Mouse (Mus musculus) kidney, postnatal 0 days (tissue): ENCODE results near the gene Lefty1. TPM values are rescaled to one million over a fixed set of nuclear protein-coding genes. Genes with fewer than 3 reads are reported as not detected.

Source experiments
- ATAC-seq: fragments of 200-750 bp; cut with Nextera tagmentation; replicated peaks from 2 replicates; pipeline ENCODE4 v1.8.0; 2017; ENCODE audit warnings: low read depth, moderate number of reproducible peaks, moderate TSS enrichment, moderate library complexity; ENCODE audit not compliant: low FRiP score
- DNase-seq: peaks from one replicate; pipeline ENCODE4 v3.0.0-alpha.2; 2016; ENCODE audit warnings: low spot score
- H3K27ac ChIP-seq: fragments of 300-500 bp; sonication (generic); 2 replicates; pipeline ENCODE4 v1.5.1; 2014; ENCODE audit warnings: mild to moderate bottlenecking
- H3K27me3 ChIP-seq: fragments of 300-500 bp; sonication (generic); 2 replicates; pipeline ENCODE4 v1.6.1; 2014; ENCODE audit warnings: low read length, mixed read lengths; ENCODE audit not compliant: insufficient read depth
- H3K36me3 ChIP-seq: fragments of 300-500 bp; sonication (generic); 2 replicates; pipeline ENCODE4 v1.6.1; 2014; ENCODE audit warnings: low read length, mixed read lengths; ENCODE audit not compliant: insufficient read depth
- H3K4me1 ChIP-seq: fragments of 300-500 bp; sonication (generic); replicated peaks from 2 replicates; pipeline ENCODE4 v1.6.1; 2014; ENCODE audit warnings: antibody characterized with exemption, low read length, mixed read lengths; ENCODE audit not compliant: insufficient read depth
- H3K4me2 ChIP-seq: fragments of 300-500 bp; sonication (generic); 2 replicates; pipeline ENCODE4 v1.6.1; 2014; ENCODE audit warnings: mild to moderate bottlenecking, low read length, moderate library complexity, mixed read lengths
- H3K4me3 ChIP-seq: fragments of 300-500 bp; sonication (generic); replicated peaks from 2 replicates; pipeline ENCODE4 v1.5.1; 2014; ENCODE audit warnings: low read depth, low read length
- H3K9ac ChIP-seq: fragments of 300-500 bp; sonication (generic); 2 replicates; pipeline ENCODE4 v1.6.1; 2014; ENCODE audit warnings: low read depth, low read length
- H3K9me3 ChIP-seq: fragments of 300-500 bp; sonication (generic); replicated peaks from 2 replicates; pipeline ENCODE4 v1.6.1; 2016; ENCODE audit warnings: low read length, inconsistent platforms, mixed read lengths
- CTCF ChIP-seq: IDR thresholded peaks from 2 replicates; pipeline ENCODE4 v1.5.1; 2016; ENCODE audit warnings: antibody characterized with exemption, low read depth, mild to moderate bottlenecking, moderate library complexity
- WGBS: fragments of 180-500 bp; shearing (Covaris S2); extraction: QIAGEN DNeasy Blood & Tissue Kit; methylation state at CpG from one replicate; pipeline ENCODE4 v1.1.7; 2014; 5-methylcytosine and 5-hydroxymethylcytosine counted together
- polyA plus RNA-seq: library from polyadenylated mRNA; unstranded; fragments of >200 nt; fragmentation: Nextera tagmentation; extraction: Ambion mirVana; gene quantifications from 2 replicates; pipeline ENCODE4 v1.2.1, GENCODE M21; 2015

Gene Lefty1
- polyA plus RNA-seq, 1 experiment from 2014 or later: 1.5 TPM

- peak; percentile 82 for TF ChIP-seq CTCF
- WGBS: under 1% methylated on average over 4 of the region's 4 CpGs
- peaks cover 7% of the 10 kb centered on the region for H3K4me1 ChIP-seq
- ATAC-seq (no peak), DNase-seq (peak; percentile 87)
- H3K27ac ChIP-seq: no peak overlapping the region
- H3K4me3 ChIP-seq: no peak overlapping the region
- no peaks in the 10 kb centered on the region for H3K27me3 ChIP-seq
- H3K4me2 ChIP-seq: no peak overlapping the region
- 0 out of 2 replicates have a peak, but pooled peaks cover 1% of the 10 kb centered on the region for H3K36me3 ChIP-seq
- no peak overlapping the region for H3K9ac ChIP-seq
- no peaks in the 10 kb centered on the region for H3K9me3 ChIP-seq
These were observed 33.7 kb upstream of the Lefty1 start for GRCm38 (mm10) chr1:180901107-180901506.

GRCm38 (mm10) chr1:180902915-180903314, 31.9 kb upstream of the Lefty1 start:
- H3K9ac ChIP-seq: no peak overlapping the region
- H3K4me1 ChIP-seq: peaks cover 7% of the 10 kb centered on the region
- H3K36me3 ChIP-seq: peaks cover 16% of the 10 kb centered on the region; the same call in 1 of the 2 replicates
- H3K27ac ChIP-seq: no peak overlapping the region
- ATAC-seq (no peak), DNase-seq (no peak)
- no peaks in the 10 kb centered on the region for H3K9me3 ChIP-seq
- 33% methylated on average over 5 of the region's 5 CpGs for WGBS
- H3K27me3 ChIP-seq: no peaks in the 10 kb centered on the region
- H3K4me2 ChIP-seq: no peak overlapping the region
- no peak for TF ChIP-seq CTCF
- no peak overlapping the region for H3K4me3 ChIP-seq

GRCm38 (mm10) chr1:180903666-180904038, 31.2 kb upstream of the Lefty1 start:
- 21% methylated on average over 10 of the region's 10 CpGs for WGBS
- no peak for TF ChIP-seq CTCF
- peak overlapping the region; percentile 72 for H3K4me2 ChIP-seq
- H3K36me3 ChIP-seq: peaks cover 21% of the 10 kb centered on the region; the same call in 1 of the 2 replicates
- H3K27ac ChIP-seq: peak overlapping the region; percentile 65
- H3K9ac ChIP-seq: no peak overlapping the region
- peak overlapping the region; percentile 66; the same call in 1 of the 2 replicates for H3K4me3 ChIP-seq
- H3K27me3 ChIP-seq: no peaks in the 10 kb centered on the region
- ATAC-seq (peak; percentile 40; the same call in 1 of the 2 replicates), DNase-seq (no peak)
- peaks cover 7% of the 10 kb centered on the region for H3K4me1 ChIP-seq
- no peaks in the 10 kb centered on the region for H3K9me3 ChIP-seq

GRCm38 (mm10) chr1:180904039-180904814, 30.6 kb upstream of the Lefty1 start, which contains the start of gene Pycr2:
Pycr2 (plus strand) TSS chr1:180904293.
- peak; percentile 99 for ATAC-seq
- Histone ChIP-seq H3K27me3 (no peaks in the 10 kb centered on the region), H3K27ac (peak within 1 kb of the TSS; percentile 65), H3K36me3 (peaks cover 24% of the 10 kb centered on the region; the same call in 1 of the 2 replicates), H3K4me1 (peaks cover 7% of the 10 kb centered on the region), H3K9ac (peak within 1 kb of the TSS; percentile 72), H3K4me2 (peak within 1 kb of the TSS; percentile 72), H3K9me3 (no peaks in the 10 kb centered on the region), H3K4me3 (peak within 1 kb of the TSS; percentile 66)
- TF ChIP-seq CTCF: no peak
- peak; percentile 96 for DNase-seq
- WGBS: under 1% methylated on average over 52 of the region's 52 CpGs

GRCm38 (mm10) chr1:180904815-180905080, 30.1 kb upstream of the Lefty1 start:
- H3K36me3 ChIP-seq: peaks cover 24% of the 10 kb centered on the region; the same call in 1 of the 2 replicates
- H3K9me3 ChIP-seq: no peaks in the 10 kb centered on the region
- DNase-seq (peak; percentile 18), ATAC-seq (no peak)
- no peak for TF ChIP-seq CTCF
- WGBS: 3% methylated on average over 5 of the region's 5 CpGs
- H3K4me3 ChIP-seq: peak overlapping the region; percentile 66
- peaks cover 7% of the 10 kb centered on the region for H3K4me1 ChIP-seq
- H3K9ac ChIP-seq: peak overlapping the region; percentile 72
- H3K27ac ChIP-seq: peak overlapping the region; percentile 65; the same call in 1 of the 2 replicates
- no peaks in the 10 kb centered on the region for H3K27me3 ChIP-seq
- peak overlapping the region; percentile 72 for H3K4me2 ChIP-seq

- Histone ChIP-seq H3K4me1 (peaks cover 7% of the 10 kb centered on the region), H3K27me3 (no peaks in the 10 kb centered on the region), H3K36me3 (peaks cover 24% of the 10 kb centered on the region; the same call in 1 of the 2 replicates), H3K9me3 (no peaks in the 10 kb centered on the region), H3K4me3 (peak overlapping the region; percentile 66; the same call in 1 of the 2 replicates), H3K27ac (no peak overlapping the region), H3K9ac (peak overlapping the region; percentile 72; the same call in 1 of the 2 replicates), H3K4me2 (peak overlapping the region; percentile 72)
- WGBS: 58% methylated on average over 6 of the region's 6 CpGs
- no peak for DNase-seq
- no peak for ATAC-seq
- no peak for TF ChIP-seq CTCF
These were observed 29.5 kb upstream of the Lefty1 start for GRCm38 (mm10) chr1:180905307-180905706.
